Mouse (Mus musculus): ENCODE results near the gene Dohh. TPM values are rescaled to one million over a fixed set of nuclear protein-coding genes. Genes with fewer than 3 reads are reported as not detected.

Gene Dohh
- polyA plus RNA-seq, 1 experiment from 2014 or later, result 61.0 TPM

GRCm38 (mm10) chr10:81345162-81345534 is 39.1 kb upstream of the Dohh start:
- Histone ChIP-seq H3K4me3 (ENCODE audit: low read depth, low read length) (no peak overlapping the region), H3K27ac (ENCODE audit: low read depth, low read length) (no peak overlapping the region), H3K36me3 (ENCODE audit: control insufficient read depth, insufficient read depth, low read length) (no peaks in the 10 kb centered on the region; the same call in 1 of the 2 replicates), H3K4me2 (ENCODE audit: low read depth, low read length, severe bottlenecking) (no peak overlapping the region), H3K9me3 (ENCODE audit: control insufficient read depth, low read length) (no peaks in the 10 kb centered on the region), H3K27me3 (ENCODE audit: control insufficient read depth, insufficient read depth, low read length) (peaks cover 37% of the 10 kb centered on the region), H3K4me1 (replicated peaks; ENCODE audit: control insufficient read depth, insufficient read depth, low read length) (peaks cover 23% of the 10 kb centered on the region), H3K9ac (ENCODE audit: low read length) (no peak overlapping the region)
- WGBS, result 78% methylated on average over 4 of the region's 4 CpGs
- ATAC-seq (replicated peaks; ENCODE audit: low FRiP score) (no peak), DNase-seq (ENCODE audit: low spot score) (no peak)

DNA sequence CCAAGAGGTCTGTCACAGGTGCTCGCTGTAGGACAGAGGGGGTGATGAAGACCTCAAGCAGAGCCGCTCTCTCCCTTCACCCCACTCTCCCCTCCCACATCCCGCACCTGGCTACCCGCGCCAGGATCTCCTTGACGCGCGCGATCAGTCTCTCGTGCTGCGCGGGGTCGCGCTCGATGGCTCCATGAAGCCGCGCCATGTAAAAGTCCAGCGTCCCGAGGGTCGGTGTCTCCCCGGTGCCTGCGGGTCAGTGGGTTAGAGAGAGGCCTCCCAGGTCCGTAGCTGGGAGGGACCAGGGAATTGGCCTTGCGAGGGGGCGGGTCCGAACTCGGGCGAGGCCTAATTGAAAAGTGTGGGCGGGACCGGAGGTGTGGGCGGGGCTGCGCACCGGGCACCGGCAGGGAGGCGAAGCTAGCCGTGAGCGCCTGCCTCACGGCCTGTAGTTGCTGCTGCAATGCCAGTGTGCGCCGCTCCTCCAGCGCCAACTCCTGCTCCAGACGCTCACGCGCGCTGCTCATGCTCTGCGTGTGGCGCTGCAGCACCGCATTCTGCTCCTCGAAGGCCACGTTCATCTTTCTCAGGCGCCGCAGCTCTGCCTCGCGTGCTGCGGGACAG is 37.7 kb upstream of the Dohh start:
- peak overlapping the region; percentile 27 for H3K9ac ChIP-seq (ENCODE audit: low read length)
- no peaks in the 10 kb centered on the region for H3K9me3 ChIP-seq (ENCODE audit: control insufficient read depth, low read length)
- ATAC-seq (replicated peaks; ENCODE audit: low FRiP score), result no peak
- H3K4me1 ChIP-seq (replicated peaks; ENCODE audit: control insufficient read depth, insufficient read depth, low read length), result peaks cover 23% of the 10 kb centered on the region
- no peaks in the 10 kb centered on the region; the same call in 1 of the 2 replicates for H3K36me3 ChIP-seq (ENCODE audit: control insufficient read depth, insufficient read depth, low read length)
- H3K27me3 ChIP-seq (ENCODE audit: control insufficient read depth, insufficient read depth, low read length), result peaks cover 34% of the 10 kb centered on the region
- H3K4me2 ChIP-seq (ENCODE audit: low read depth, low read length, severe bottlenecking), result peak overlapping the region; percentile 42
- H3K4me3 ChIP-seq (ENCODE audit: low read depth, low read length), result peak overlapping the region; percentile 21
- no peak overlapping the region for H3K27ac ChIP-seq (ENCODE audit: low read depth, low read length)
- 4% methylated on average over 55 of the region's 55 CpGs for WGBS
- peak; percentile 87 for DNase-seq (ENCODE audit: low spot score)

DNA sequence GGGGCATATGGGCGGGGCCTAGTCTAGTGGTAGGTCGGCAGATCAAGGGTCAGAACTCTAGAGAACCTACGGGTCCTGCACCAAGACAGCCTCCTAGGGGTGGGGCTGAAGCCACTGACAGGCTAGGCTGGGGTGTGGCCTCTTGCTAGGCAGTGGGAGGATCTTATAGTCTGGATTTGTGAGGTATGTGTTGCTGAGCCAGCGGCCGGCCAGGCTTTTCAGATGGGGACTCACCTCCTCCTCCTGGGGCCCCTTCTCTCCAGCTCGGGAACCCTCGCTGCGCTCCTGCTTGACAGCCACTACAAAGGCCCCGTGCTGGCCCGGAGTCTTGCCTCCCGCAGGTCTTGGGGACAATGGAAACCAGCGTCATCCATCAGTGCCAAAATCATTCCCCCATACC is 35.1 kb upstream of the Dohh start:
- Histone ChIP-seq H3K9me3 (ENCODE audit: control insufficient read depth, low read length) (no peaks in the 10 kb centered on the region), H3K4me1 (replicated peaks; ENCODE audit: control insufficient read depth, insufficient read depth, low read length) (peaks cover 23% of the 10 kb centered on the region), H3K9ac (ENCODE audit: low read length) (peak overlapping the region; percentile 80), H3K36me3 (ENCODE audit: control insufficient read depth, insufficient read depth, low read length) (no peaks in the 10 kb centered on the region; the same call in 1 of the 2 replicates), H3K4me3 (ENCODE audit: low read depth, low read length) (peak overlapping the region; percentile 77), H3K4me2 (ENCODE audit: low read depth, low read length, severe bottlenecking) (peak overlapping the region; percentile 88), H3K27ac (ENCODE audit: low read depth, low read length) (no peak overlapping the region), H3K27me3 (ENCODE audit: control insufficient read depth, insufficient read depth, low read length) (peaks cover 10% of the 10 kb centered on the region)
- 1% methylated on average over 12 of the region's 12 CpGs for WGBS
- DNase-seq (ENCODE audit: low spot score) (no peak), ATAC-seq (replicated peaks; ENCODE audit: low FRiP score) (no peak)

DNA sequence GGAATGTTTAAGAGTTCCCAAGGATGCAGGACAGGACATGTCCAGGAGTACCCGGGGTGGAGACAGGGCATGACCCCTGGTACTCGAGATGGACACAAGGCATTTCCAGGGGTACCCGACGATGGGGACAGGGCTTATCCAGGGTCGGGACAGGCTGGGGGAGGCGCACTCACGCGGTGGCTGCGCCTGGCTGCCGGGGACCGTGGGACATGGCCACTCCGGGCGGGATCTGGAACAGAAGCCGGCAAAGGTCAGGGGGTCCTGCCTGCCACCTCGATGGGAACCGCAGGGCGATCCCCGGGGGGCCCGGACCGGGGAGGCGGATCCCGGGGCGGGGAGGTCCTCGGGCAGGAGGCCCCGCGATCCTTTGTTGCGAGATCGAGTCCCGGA is 34.3 kb upstream of the Dohh start:
- under 1% methylated on average over 28 of the region's 29 CpGs for WGBS
- H3K4me1 ChIP-seq (replicated peaks; ENCODE audit: control insufficient read depth, insufficient read depth, low read length), result peaks cover 23% of the 10 kb centered on the region

GRCm38 (mm10) chr10:81350351-81351063 is 33.7 kb upstream of the Dohh start, which contains the start of gene Hmg20b:
Gene Hmg20b (minus strand): TSS chr10:81350480.
- peak within 1 kb of the TSS; percentile 80 for H3K9ac ChIP-seq (ENCODE audit: low read length)
- peak within 1 kb of the TSS; percentile 88 for H3K4me2 ChIP-seq (ENCODE audit: low read depth, low read length, severe bottlenecking)
- ATAC-seq (replicated peaks; ENCODE audit: low FRiP score) (peak; percentile 95), DNase-seq (ENCODE audit: low spot score) (peak; percentile 100)
- peaks cover 23% of the 10 kb centered on the region for H3K4me1 ChIP-seq (replicated peaks; ENCODE audit: control insufficient read depth, insufficient read depth, low read length)
- WGBS, result under 1% methylated on average over 52 of the region's 54 CpGs
- peak within 1 kb of the TSS; percentile 77 for H3K4me3 ChIP-seq (ENCODE audit: low read depth, low read length)
- H3K9me3 ChIP-seq (ENCODE audit: control insufficient read depth, low read length), result no peaks in the 10 kb centered on the region
- 0 out of 2 replicates have a peak, but pooled peaks cover 2% of the 10 kb centered on the region for H3K27me3 ChIP-seq (ENCODE audit: control insufficient read depth, insufficient read depth, low read length)
- peak within 1 kb of the TSS; percentile 21; the same call in 1 of the 2 replicates for H3K27ac ChIP-seq (ENCODE audit: low read depth, low read length)
- H3K36me3 ChIP-seq (ENCODE audit: control insufficient read depth, insufficient read depth, low read length), result no peaks in the 10 kb centered on the region

More for the DNA sequence above, 34.3 kb upstream of the Dohh start:
- ATAC-seq (replicated peaks; ENCODE audit: low FRiP score) (peak; percentile 29), DNase-seq (ENCODE audit: low spot score) (no peak)
- no peaks in the 10 kb centered on the region; the same call in 1 of the 2 replicates for H3K36me3 ChIP-seq (ENCODE audit: control insufficient read depth, insufficient read depth, low read length)
- peaks cover 2% of the 10 kb centered on the region for H3K27me3 ChIP-seq (ENCODE audit: control insufficient read depth, insufficient read depth, low read length)
- peak overlapping the region; percentile 88 for H3K4me2 ChIP-seq (ENCODE audit: low read depth, low read length, severe bottlenecking)
- peak overlapping the region; percentile 80 for H3K9ac ChIP-seq (ENCODE audit: low read length)
- peak overlapping the region; percentile 21; the same call in 1 of the 2 replicates for H3K27ac ChIP-seq (ENCODE audit: low read depth, low read length)
- no peaks in the 10 kb centered on the region for H3K9me3 ChIP-seq (ENCODE audit: control insufficient read depth, low read length)
- H3K4me3 ChIP-seq (ENCODE audit: low read depth, low read length), result peak overlapping the region; percentile 77

GRCm38 (mm10) chr10:81351678-81352291 is 32.4 kb upstream of the Dohh start:
- H3K36me3 ChIP-seq (ENCODE audit: control insufficient read depth, insufficient read depth, low read length), result no peaks in the 10 kb centered on the region
- DNase-seq (ENCODE audit: low spot score), result no peak
- H3K4me3 ChIP-seq (ENCODE audit: low read depth, low read length), result no peak overlapping the region
- no peak overlapping the region for H3K9ac ChIP-seq (ENCODE audit: low read length)
- 21% methylated on average over 9 of the region's 9 CpGs for WGBS
- H3K27me3 ChIP-seq (ENCODE audit: control insufficient read depth, insufficient read depth, low read length), result peaks cover 6% of the 10 kb centered on the region; the same call in 1 of the 2 replicates
- ATAC-seq (replicated peaks; ENCODE audit: low FRiP score), result no peak
- no peak overlapping the region for H3K27ac ChIP-seq (ENCODE audit: low read depth, low read length)
- H3K4me1 ChIP-seq (replicated peaks; ENCODE audit: control insufficient read depth, insufficient read depth, low read length), result peaks cover 16% of the 10 kb centered on the region
- H3K9me3 ChIP-seq (ENCODE audit: control insufficient read depth, low read length), result no peaks in the 10 kb centered on the region
- no peak overlapping the region for H3K4me2 ChIP-seq (ENCODE audit: low read depth, low read length, severe bottlenecking)

DNA sequence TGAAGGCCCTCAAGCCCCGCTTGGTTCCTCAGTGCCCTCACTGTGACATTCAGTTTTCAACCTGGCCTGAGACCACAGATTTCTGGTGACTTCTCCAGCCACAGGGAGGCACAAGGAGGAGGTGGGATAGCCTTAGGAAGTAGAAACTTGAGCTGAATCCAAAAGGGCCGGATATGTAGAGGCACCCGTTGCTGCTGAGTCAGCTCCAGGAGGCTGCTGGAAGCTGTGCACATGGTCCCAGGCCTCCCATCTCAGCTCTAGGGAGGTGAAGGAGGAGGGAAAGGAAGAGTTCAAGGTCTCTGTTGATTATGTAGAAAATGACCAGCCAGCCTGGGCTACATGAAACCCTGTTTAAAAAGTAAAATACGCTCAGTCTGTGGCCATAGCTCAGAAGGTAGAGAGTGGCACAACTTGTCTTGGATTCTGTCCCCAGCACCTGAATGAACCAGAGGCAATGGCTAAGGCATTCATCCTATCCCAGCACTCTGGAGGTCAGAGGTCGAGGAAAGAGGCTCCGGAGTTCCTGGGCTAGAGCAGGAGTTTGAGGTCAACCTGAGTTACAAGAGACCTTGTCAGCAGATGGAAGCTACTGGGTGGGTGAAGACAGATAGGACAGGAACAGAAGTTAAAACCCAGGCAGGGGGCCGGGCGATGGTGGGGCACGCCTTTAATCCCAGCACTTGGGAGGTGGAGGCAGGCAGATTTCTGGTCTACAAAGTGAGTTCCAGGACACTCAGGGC is 29.3 kb upstream of the Dohh start:
- H3K9ac ChIP-seq (ENCODE audit: low read length), result no peak overlapping the region

DNA sequence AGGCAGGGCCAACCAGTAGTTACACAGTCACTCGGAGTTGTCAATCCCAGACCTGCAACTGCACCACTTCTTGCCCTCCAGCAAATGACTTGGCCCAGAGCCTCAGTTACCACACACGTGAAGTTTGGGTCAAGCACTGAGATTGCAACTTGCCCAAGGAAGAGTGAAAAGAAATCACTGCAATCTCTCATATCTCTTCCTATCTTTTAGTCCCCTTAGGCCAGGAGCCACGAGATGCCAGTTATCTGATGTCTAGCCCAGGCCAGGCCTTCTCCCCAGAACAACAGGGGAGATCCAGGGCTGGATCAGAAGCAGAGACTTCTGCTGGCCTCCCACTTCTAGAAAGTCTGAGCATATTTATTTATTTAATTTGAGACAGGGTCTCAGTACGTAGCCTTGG is 28.7 kb upstream of the Dohh start:
- H3K27ac ChIP-seq (ENCODE audit: low read depth, low read length), result no peak overlapping the region
- DNase-seq (ENCODE audit: low spot score) (no peak), ATAC-seq (replicated peaks; ENCODE audit: low FRiP score) (no peak)
- H3K4me3 ChIP-seq (ENCODE audit: low read depth, low read length), result no peak overlapping the region
- WGBS, result 80% methylated on average over 4 of the region's 4 CpGs
- no peaks in the 10 kb centered on the region for H3K9me3 ChIP-seq (ENCODE audit: control insufficient read depth, low read length)
- peaks cover 5% of the 10 kb centered on the region; the same call in 1 of the 2 replicates for H3K27me3 ChIP-seq (ENCODE audit: control insufficient read depth, insufficient read depth, low read length)
- H3K36me3 ChIP-seq (ENCODE audit: control insufficient read depth, insufficient read depth, low read length), result no peaks in the 10 kb centered on the region
- no peak overlapping the region for H3K4me2 ChIP-seq (ENCODE audit: low read depth, low read length, severe bottlenecking)
- H3K9ac ChIP-seq (ENCODE audit: low read length), result no peak overlapping the region
- H3K4me1 ChIP-seq (replicated peaks; ENCODE audit: control insufficient read depth, insufficient read depth, low read length), result peaks cover 7% of the 10 kb centered on the region; the same call in 1 of the 2 replicates

More for the DNA sequence above, 29.3 kb upstream of the Dohh start:
- ATAC-seq (replicated peaks; ENCODE audit: low FRiP score) (no peak), DNase-seq (ENCODE audit: low spot score) (no peak)
- Histone ChIP-seq H3K4me1 (replicated peaks; ENCODE audit: control insufficient read depth, insufficient read depth, low read length) (peaks cover 7% of the 10 kb centered on the region; the same call in 1 of the 2 replicates), H3K9me3 (ENCODE audit: control insufficient read depth, low read length) (no peaks in the 10 kb centered on the region), H3K4me3 (ENCODE audit: low read depth, low read length) (no peak overlapping the region), H3K27ac (ENCODE audit: low read depth, low read length) (no peak overlapping the region), H3K36me3 (ENCODE audit: control insufficient read depth, insufficient read depth, low read length) (no peaks in the 10 kb centered on the region), H3K27me3 (ENCODE audit: control insufficient read depth, insufficient read depth, low read length) (peaks cover 5% of the 10 kb centered on the region; the same call in 1 of the 2 replicates), H3K4me2 (ENCODE audit: low read depth, low read length, severe bottlenecking) (no peak overlapping the region)
- WGBS, result 68% methylated on average over 9 of the region's 9 CpGs
